In the genomic region with DNA sequence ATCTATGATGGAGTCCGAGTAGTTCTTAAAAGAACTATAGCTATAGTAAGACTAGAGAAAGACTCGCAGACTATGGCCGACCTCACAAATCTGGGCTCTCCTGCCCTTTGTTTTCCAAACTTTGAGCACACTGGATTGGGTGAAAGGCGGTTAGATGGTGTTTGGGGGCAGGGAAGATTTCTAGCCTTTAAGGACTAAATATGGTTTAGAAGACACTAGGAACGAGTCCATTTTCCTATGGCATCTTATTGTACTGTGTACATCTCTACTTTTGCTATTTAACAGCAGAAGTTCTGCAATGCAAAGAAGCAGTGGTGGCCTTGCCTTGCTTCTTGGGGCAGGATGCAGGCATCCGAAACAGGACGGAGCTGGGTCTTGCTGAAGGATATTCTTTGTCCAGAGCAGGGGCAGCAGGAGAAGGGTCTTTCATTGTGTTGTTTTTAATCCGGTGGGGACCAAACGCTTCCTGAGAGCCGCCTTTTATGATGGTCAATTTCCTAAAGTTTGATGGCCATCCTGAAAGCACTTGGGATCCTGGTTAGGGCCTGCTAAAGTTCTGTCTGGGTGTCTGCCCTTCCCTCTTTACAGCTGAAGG, we compare ENCODE assay signal across 7 mouse cellular contexts. TPM values are rescaled to one million over a fixed set of nuclear protein-coding genes. Genes with fewer than 3 reads are reported as not detected.
A peak's percentile ranks its signal among the peaks of the same experiment; 100 is the strongest.
DNase-seq lines count a peak whose midpoint lies in the region; ATAC-seq and TF ChIP-seq lines count a peak whose summit lies in the region.

No protein-coding gene starts in this region.

- no peak for DNase-seq in lung, adult 2 months
- DNase-seq in lung, postnatal 36 days, result no peak
- no peak for DNase-seq in adrenal gland, adult 8-10 months
- no peak for DNase-seq in testis, postnatal 10 days (ENCODE audit: low spot score)

- H3K4me2 ChIP-seq in forebrain, embryonic 12.5 days, result peak overlapping the region; percentile 99
- peak overlapping the region; percentile 79 for H3K4me2 ChIP-seq in limb, embryonic 13.5 days (replicated peaks)
- peak overlapping the region; percentile 99 for H3K4me2 ChIP-seq in stomach, embryonic 14.5 days (replicated peaks; ENCODE audit: low read depth, low read length)

- peak overlapping the region; percentile 96 for H3K9ac ChIP-seq in forebrain, embryonic 12.5 days
- H3K9ac ChIP-seq in limb, embryonic 13.5 days, result peak overlapping the region; percentile 99
- H3K9ac ChIP-seq in stomach, embryonic 14.5 days (replicated peaks; ENCODE audit: low read depth, low read length), result peak overlapping the region; percentile 93

- no peaks in the 10 kb centered on the region for H3K36me3 ChIP-seq in forebrain, embryonic 12.5 days (replicated peaks)
- no peaks in the 10 kb centered on the region for H3K36me3 ChIP-seq in limb, embryonic 13.5 days
- no peaks in the 10 kb centered on the region for H3K36me3 ChIP-seq in stomach, embryonic 14.5 days (ENCODE audit: control insufficient read depth, insufficient read depth, low read length)

- no peak for TF ChIP-seq POLR2A in lung, adult 2 months (IDR thresholded peaks at IDR 0.05; ENCODE audit: borderline replicate concordance, extremely low read depth, low read depth, low read length)

- no peaks in the 10 kb centered on the region for H3K27me3 ChIP-seq in forebrain, embryonic 12.5 days
- H3K27me3 ChIP-seq in limb, embryonic 13.5 days, result no peaks in the 10 kb centered on the region
- H3K27me3 ChIP-seq in stomach, embryonic 14.5 days (ENCODE audit: control insufficient read depth, insufficient read depth, low read length), result no peaks in the 10 kb centered on the region

- H3K9me3 ChIP-seq in forebrain, embryonic 12.5 days, result no peaks in the 10 kb centered on the region
- H3K9me3 ChIP-seq in limb, embryonic 13.5 days, result no peaks in the 10 kb centered on the region
- no peaks in the 10 kb centered on the region for H3K9me3 ChIP-seq in stomach, embryonic 14.5 days (ENCODE audit: control insufficient read depth, low read depth, low read length)

- H3K27ac ChIP-seq in forebrain, embryonic 12.5 days, result 0 out of 2 replicates have a peak overlapping the region, but pooled peaks have one; percentile 36
- H3K27ac ChIP-seq in limb, embryonic 13.5 days, result peak overlapping the region; percentile 55; the same call in 1 of the 2 replicates
- 0 out of 2 replicates have a peak overlapping the region, but pooled peaks have one; percentile 7 for H3K27ac ChIP-seq in stomach, embryonic 14.5 days (ENCODE audit: low read length)

- H3K4me3 ChIP-seq in lung, adult 2 months (replicated peaks; ENCODE audit: extremely low read depth, low read depth, low read length), result peak overlapping the region; percentile 23
- H3K4me3 ChIP-seq in forebrain, embryonic 12.5 days (replicated peaks), result peak overlapping the region; percentile 92
- H3K4me3 ChIP-seq in limb, embryonic 13.5 days, result peak overlapping the region; percentile 98
- peak overlapping the region; percentile 86 for H3K4me3 ChIP-seq in stomach, embryonic 14.5 days (ENCODE audit: low read depth, low read length)

- 36% methylated on average over 10 of the region's 10 CpGs for whole genome bisulfite sequencing in lung, adult 2 months
- WGBS in forebrain, embryonic 12.5 days, result 2% methylated on average over 10 of the region's 10 CpGs
- WGBS in limb, embryonic 13.5 days, result 5% methylated on average over 10 of the region's 10 CpGs
- 10% methylated on average over 10 of the region's 10 CpGs for WGBS in stomach, embryonic 14.5 days

- TF ChIP-seq CTCF in lung, adult 2 months (IDR thresholded peaks at IDR 0.05; ENCODE audit: insufficient read depth, low read length), result no peak

- H3K4me1 ChIP-seq in lung, adult 2 months (ENCODE audit: control insufficient read depth, insufficient read depth, low read length), result peaks cover 9% of the 10 kb centered on the region
- peaks cover 46% of the 10 kb centered on the region for H3K4me1 ChIP-seq in forebrain, embryonic 12.5 days
- H3K4me1 ChIP-seq in limb, embryonic 13.5 days, result peaks cover 51% of the 10 kb centered on the region
- peaks cover 49% of the 10 kb centered on the region for H3K4me1 ChIP-seq in stomach, embryonic 14.5 days (ENCODE audit: control insufficient read depth, insufficient read depth, low read length)

- ATAC-seq in forebrain, embryonic 12.5 days (ENCODE audit: low FRiP score), result no peak
- ATAC-seq in limb, embryonic 13.5 days (ENCODE audit: low FRiP score, low read depth), result no peak
- no peak for ATAC-seq in stomach, embryonic 14.5 days (ENCODE audit: insufficient number of reproducible peaks, insufficient read depth, low FRiP score, low read depth)

RNA-seq across cellular contexts. Expression of gene Igf1r, which starts 2.1 kb away (rescaled TPM):
- 12.2 and 16.9 TPM in 2 replicates for polyA plus RNA-seq in lung, adult 2 months (2012; rRNA removed)
- 29.0 and 36.1 TPM in 2 replicates for polyA plus RNA-seq in forebrain, embryonic 12.5 days (2016; fragmentation: Nextera tagmentation; extraction: Ambion mirVana)
- polyA plus RNA-seq in limb, embryonic 13.5 days (2015; fragmentation: Nextera tagmentation; extraction: Ambion mirVana), result 36.8 and 39.4 TPM in 2 replicates
- 23.0 and 23.2 TPM in 2 replicates for polyA plus RNA-seq in stomach, embryonic 14.5 days (2014; fragmentation: Nextera tagmentation; extraction: Ambion mirVana)
- 100 to 1,000 TPM in 2 of 4 experiments, 10 to 100 TPM in 2; 81.3 to 138 (median 103) TPM for total RNA-seq in adrenal gland, adult 8-10 months (2022)

Comparison
In these comparisons a context has a peak if more than half of its experiments do, and no peak if none do; other contexts are left out.
1. H3K4me3 ChIP-seq: peak in every context shown above with its lines; median percentile 98 in limb, embryonic 13.5 days; 92 in forebrain, embryonic 12.5 days; 86 in stomach, embryonic 14.5 days; 23 in lung, adult 2 months.